Mouse (Mus musculus) right cerebral cortex, adult 18-20 months (tissue): ENCODE data around the gene Arl3.

ENCODE experiments used
- DNase-seq: peaks from one replicate; pipeline ENCODE4 v3.0.0; 2022; ENCODE audit warnings: mixed read lengths

Gene Arl3

DNA sequence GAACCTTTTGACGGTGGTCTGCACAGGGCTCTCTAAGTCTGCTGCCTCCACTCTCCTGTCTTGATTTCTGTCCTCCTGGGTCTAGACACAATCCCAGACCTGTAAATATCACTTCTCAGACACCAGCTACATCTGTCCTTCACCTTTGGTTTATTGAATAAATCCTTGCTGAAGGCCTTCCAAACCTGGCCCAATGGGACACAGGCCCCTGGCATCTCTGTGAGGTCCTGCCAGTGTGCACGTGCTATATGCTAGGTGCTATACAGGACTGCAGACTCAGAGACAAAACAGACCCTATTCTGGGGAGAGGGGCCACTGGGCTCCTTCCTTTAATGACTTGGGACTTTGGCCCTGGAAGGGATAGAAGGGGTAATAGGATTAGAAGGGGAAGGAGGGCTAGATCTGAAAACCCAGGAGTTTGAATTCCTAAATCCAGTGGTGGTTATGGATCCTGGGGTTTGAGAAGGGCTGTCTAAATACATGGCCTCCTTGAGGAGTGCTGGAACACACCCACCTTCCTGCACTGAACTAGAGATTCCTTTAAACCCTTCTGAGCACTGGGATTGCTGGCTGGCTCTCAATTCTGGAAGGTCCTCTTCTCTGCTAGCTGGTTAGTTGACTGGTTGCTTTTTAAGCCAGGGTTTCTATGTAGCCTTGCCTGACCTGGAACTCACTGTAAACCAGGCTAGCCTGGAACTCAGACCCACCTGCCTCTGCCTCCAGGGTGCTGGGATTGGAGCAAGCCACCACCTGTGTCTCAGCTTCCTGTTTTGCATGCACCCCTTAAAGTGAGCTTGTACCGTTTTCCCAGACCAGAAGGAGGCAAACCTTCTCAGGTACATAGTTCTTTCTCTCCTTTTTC, 56.1 kb downstream of the Arl3 start:
- no peak for DNase-seq

DNA sequence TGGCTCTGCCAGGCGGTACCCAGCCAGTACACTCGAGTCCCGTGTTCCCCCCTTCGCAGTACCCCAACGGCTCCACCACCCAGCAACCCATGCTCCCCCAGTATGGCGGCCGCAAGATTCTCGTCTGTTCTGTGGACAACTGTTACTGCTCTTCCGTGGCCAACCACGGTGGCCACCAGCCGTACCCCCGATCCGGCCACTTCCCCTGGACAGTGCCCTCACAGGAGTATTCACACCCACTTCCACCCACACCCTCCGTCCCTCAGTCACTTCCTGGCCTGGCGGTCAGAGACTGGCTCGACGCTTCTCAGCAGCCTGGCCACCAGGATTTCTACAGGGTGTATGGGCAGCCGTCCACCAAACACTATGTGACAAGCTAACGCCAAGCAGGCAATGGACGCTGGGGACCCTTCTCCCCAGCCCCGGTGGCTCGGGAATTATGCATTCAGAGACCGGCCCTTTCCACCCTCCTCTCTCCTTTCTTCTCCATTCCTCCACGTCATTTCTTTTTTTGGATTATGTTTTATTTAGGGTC, 57.6 kb downstream of the Arl3 start:
- no peak for DNase-seq

DNA sequence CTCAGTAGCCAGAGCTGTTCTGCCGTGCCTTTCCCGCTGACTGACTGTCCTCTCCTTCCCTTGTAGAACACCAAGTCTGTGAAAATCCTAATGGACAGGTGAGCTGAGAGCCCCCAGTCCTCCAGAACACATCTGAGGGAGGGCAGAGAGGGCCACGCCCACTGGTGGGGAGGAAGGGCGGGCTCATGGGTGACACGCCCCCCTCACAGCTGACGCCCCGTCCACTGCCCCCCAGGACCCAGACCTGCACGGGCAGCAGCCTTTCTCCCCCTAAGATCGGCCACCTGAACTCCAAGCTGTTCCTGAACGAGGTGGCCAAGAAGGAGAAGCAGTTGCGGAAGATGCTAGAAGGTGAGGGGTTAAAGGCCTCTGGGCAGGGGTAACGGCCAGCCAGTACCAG, 58.6 kb downstream of the Arl3 start:
- no peak for DNase-seq

DNA sequence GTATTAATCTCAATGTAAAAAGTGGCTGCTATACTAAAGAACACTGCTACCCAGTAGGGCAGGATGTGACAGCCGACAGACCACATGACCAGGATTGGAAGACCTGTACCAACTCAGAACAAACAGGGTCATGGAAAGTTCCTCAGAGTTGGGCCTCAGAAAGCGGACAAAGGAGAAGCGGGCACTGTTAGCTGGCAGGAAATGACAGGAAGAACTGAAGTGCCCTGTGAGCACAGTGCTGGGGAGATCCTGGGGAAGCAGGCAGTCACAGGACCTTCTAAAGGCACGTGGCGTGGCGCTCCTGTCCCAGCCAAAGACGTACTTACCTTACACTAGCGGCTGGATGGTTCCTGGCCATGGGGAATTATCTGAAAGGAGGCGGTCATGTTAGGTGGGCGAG, 61.7 kb downstream of the Arl3 start:
- DNase-seq, result no peak

DNA sequence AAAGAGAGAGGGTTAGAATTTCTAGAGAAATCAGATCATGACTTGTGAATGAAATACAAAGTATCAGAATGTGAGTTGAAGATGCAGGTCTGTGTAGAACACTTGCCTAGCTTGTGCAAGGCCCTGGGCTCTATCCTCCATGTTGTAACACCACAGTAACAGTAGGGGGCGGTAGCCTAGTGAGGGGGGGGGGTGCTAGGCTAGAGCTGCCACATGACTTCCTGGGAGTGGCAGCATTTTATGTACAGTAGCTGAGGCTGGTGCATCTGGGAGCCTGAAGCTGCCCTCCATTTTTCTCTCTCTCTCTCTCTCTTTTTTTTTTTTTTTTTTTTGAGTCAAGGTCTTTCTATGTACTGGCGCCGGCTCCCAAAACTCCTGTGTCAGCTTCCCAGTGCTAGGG, 62.2 kb downstream of the Arl3 start:
- DNase-seq, result no peak

DNA sequence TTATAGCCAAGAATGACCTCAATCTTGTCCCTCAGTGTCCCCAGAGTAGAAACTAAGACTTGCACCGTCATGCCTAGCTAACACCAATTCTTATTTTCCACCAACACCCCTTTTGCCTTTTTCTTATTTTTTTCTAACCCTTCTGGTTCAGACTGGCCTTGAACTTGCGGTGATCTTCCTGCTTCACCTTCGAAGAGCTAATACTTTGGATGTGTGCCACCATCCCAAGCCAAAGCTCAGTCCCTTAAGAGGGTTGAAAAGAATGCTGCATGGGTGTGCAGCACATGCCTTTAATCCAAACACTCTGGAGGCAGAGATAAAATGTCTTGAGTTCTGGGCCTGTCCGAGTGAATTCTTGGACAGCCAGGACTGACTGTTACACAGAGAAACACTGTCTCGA, 62.6 kb downstream of the Arl3 start:
- DNase-seq, result no peak

DNA sequence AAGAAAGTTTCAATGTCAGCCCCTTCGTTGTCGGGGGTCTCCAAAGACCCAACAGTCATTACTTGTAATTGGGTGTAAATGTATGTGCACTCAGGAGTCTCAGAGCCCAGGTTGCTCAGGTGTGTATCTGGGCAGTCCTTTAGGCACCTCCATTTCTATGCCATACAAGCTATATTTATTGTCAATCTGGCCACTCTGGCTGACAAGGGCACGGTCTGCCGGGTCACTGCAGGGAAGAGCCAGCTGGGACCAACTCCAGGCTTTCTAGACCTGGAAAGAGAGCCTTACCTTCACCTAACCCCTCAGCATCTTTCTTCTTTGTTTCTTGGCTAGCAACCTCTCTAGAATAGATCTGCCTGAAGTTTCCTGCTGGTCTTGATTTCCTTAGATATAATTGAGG, 63.3 kb downstream of the Arl3 start:
- DNase-seq, result no peak

DNA sequence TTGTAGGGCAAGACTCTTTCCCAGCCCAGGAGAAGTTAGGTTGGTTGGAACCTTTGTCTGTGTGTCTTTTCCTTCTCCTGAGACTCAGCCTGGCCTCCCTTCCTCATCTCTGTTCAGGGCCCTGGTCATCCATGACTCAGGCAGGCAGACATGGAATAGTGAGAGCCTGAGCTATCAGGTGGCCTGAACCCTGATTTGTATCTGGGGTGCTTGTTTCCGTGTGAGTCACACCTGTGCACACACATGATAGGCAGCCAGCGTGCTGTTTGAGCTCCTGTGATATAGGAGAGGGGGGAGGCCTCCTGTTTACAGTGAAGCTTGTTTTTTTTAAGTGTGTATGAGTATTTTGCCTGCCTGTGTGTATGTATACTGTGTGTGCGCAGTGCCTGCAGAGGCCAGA, 63.8 kb downstream of the Arl3 start:
- no peak for DNase-seq

DNA sequence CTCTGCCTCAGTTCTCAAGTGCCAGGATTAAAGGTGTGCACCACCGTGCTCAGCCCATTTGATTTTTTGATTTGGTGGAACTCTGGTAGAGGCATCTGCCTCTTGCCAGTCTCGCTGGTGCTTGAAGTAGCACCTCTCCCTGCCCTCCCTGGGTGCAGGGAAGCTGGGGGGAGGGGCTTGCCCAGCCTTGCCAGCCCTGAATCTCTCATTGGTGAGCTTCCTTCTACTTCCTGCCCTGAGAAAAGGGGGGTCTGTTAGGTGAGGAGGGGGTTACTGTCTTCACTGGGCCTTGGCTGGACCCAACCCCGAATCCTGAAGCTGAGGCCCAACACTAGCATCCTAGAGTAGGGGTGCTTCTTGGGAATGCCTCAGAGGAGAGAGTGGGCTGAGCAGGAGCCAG, 64.3 kb downstream of the Arl3 start:
- no peak for DNase-seq

DNA sequence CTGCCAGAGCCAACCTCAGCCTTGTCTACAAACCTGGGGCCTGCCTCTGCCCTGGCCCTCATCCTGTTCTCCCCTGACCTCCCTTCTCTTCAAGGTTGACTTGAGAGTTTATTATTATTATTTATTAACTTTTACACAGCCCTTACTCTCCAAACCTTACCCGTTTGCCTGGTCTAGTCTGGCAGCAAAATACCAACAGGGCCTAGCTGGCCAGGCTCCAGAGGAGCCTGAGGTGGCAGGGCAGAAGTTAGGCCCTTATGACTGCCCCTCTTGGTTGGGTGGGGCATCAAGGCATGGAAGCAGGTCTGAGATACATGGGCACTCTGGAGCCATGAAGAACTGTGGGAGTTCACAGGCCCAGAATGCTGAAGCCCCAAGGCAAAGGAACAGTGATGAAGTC, 65.2 kb downstream of the Arl3 start:
- DNase-seq, result no peak

DNA sequence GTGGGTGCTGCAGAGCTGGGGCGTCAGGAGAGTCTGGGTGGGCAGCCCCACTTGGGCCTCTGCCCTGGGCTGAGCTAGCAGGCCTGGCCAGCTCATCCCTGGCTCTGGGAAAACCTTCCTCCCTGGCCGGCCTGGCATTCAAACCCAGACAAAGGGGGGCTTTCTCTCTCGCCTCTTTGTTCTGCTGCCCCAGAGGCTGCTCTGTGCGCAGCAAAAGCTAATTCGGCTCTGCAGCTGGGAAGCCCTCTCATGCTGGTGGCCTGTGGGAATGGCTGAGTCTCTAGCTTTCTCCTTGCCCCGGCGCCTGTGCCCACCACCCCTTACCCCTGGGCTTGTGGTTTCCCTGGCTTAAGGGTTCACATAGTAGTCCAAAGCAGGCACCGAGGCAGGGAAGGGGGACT, 65.8 kb downstream of the Arl3 start:
- peak; percentile 42 for DNase-seq

DNA sequence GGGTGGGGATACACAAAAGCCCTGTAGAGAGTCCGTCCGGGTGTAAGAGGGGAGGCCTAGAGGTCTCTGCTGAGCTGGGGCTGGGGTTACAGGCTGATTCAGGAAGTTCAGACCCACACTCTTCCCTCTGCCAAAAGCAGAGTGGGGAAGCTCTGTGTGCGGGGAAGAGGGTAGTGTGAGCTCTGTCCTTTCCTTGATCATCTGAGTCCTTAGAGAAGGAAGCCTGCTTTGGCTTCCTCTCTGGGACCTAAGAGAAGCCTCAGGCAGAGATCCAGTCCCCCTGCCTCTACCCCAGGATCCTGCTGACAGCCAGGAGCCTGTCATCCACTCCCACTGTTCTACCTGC, 66.7 kb downstream of the Arl3 start:
- no peak for DNase-seq

DNA sequence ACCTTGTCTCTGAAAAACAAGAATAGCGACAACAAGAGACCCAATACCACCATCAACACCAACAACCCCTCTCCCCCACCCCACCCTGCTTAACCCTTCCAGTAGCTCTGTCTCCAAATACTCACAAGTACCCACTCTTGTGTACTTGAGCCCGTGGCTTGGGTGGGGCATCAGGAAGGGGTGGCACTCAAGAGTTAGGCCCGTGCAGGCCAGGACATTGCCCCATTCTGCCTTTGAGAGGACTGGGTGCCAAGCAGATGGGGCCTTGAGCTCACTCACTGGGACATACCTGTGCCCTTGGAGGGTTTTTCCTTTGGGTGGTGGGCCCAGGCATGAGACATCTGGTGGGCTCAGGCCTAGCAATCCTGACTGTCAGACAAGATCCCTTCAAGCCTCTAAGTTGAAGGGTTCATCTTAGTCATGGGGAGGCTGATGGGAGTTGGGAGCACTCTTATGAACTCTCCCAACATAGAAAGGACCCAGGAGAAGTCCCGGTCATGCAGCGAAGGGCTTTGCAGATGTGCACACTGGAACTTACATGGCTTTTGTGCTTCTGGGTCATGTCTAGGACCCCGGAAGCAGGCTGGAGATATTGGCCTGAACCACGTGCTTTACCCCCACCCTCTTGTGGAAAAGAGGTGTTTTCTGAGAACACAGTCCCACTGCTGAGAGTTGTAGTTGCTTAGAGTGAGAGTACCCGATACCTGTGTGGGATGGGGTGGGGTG, 67.2 kb downstream of the Arl3 start:
- no peak for DNase-seq

DNA sequence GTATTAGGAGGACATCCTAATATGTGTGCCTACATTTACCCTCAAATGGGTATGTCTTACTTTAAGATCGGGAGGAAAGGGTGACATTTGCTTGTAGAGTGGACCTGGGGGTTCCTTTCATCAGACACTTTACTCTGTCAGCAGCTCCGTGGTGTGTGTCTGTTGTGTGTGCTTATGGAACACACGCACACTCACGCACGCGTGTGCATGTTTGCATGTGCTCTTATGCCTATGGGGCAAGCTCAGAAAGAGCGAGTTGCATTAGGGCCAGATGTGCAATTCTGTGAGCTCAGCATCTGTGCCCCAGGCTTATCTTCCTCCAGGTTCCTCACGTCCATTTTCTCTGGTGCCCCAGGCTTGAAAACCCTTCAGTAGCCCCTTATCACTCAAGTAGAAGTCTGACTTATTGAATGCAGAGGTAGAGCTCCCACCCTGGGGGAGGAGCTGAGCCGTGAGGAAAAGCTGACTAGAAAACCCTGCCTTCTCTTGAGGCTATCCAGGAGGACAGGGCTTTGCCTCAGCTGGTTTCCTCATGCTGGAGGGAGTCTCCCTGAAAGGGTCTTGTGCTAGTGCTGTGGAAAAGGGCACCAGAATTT, 68.1 kb downstream of the Arl3 start:
- DNase-seq, result no peak

DNA sequence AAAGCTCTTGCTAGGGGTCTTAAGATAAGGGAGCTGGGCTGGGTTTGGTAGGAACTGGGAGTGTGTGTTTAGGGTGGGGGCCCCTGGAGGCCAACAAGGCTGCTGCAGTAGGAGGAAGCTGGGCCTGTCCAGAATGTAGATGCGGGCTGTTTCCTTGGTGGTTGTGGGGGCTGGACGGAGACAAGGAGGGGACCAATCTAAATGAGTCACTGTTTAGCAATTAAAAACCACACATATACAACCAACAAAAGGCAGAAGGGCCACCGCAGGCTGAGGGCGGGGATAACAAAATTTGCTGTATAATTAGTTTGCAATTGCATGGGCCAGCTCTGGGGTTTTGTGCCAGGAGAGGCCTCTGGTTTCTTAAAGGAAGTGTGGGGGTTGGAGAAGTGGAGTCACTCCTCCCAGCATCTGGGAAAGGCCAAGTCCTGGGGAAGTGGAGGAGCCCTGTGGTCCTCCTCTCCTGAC, 68.9 kb downstream of the Arl3 start:
- no peak for DNase-seq

DNA sequence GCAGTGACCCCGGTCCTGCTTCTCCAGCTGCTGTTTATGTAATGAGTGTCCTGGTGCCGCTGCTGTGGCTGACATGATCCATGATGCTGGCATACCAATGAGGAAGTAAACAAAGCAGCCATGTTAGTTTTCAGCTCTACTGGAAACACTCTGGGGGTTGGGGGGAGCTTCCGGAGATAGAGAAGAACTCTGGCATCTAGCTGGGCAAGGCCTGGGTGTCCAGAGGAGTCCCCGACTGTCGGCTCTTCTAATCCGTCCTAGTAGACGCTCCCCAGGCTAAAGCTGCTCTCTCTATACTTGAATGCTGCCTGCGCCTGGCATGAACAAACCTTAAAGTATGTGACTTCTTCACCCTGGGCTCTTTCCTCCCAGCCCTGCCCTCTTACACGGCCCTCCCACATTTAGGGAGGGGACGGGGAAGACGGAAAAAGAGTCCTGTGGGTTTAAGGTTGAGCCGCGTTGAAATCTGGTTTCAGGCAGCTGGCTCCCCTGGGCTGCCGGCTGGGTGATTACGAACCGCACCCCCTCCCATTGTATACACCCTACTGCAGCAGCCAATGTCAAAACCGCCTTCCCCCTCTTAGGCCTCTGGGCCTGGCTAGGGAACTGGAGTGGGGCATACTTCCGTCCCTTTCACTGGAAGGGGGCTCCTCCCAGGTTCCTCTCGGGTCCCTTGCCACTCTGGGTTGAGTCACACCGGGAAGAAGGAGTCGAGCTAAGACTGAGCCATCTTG, 69.5 kb downstream of the Arl3 start:
- DNase-seq, result peak; percentile 40

DNA sequence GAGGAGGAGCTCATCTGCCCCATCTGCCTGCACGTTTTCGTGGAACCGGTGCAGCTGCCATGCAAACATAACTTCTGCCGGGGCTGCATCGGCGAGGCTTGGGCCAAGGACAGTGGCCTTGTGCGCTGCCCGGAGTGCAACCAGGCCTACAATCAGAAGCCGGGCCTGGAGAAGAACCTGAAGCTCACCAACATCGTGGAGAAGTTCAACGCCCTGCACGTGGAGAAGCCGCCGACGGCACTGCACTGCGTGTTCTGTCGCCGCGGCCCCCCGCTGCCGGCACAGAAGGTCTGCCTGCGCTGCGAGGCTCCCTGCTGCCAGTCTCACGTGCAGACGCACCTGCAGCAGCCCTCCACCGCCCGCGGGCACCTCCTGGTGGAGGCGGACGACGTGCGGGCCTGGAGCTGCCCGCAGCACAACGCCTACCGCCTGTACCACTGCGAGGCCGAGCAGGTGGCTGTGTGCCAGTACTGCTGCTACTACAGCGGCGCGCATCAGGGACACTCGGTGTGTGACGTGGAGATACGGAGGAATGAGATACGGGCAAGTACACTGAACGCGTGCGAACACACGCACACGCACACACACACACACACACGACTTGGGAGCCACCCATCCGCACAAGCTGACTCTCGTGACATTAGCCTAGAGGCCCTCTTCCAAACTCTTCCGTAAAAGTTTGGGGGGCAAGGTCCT, 70.4 kb downstream of the Arl3 start:
- DNase-seq, result peak; percentile 85

DNA sequence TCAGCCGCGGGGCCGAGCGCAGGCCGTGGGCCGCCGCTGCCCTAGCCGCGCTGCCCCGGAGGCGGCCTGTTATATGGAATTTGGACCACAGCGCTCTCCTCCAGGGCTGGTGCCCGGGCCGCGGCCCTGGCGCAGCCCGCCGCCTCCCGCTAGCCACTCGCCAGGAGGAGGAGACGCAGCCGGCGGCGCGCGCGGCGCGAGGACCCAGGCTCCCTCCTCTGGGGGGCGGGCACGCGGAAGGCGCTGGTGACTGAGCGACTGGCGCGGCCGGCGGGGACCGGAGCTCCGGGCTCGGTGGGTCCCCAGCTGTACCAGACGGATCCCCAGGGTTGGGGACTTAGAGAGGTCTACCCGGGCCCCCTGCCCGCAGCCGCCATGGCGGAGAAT, 70.9 kb downstream of the Arl3 start:
- peak; percentile 86 for DNase-seq

DNA sequence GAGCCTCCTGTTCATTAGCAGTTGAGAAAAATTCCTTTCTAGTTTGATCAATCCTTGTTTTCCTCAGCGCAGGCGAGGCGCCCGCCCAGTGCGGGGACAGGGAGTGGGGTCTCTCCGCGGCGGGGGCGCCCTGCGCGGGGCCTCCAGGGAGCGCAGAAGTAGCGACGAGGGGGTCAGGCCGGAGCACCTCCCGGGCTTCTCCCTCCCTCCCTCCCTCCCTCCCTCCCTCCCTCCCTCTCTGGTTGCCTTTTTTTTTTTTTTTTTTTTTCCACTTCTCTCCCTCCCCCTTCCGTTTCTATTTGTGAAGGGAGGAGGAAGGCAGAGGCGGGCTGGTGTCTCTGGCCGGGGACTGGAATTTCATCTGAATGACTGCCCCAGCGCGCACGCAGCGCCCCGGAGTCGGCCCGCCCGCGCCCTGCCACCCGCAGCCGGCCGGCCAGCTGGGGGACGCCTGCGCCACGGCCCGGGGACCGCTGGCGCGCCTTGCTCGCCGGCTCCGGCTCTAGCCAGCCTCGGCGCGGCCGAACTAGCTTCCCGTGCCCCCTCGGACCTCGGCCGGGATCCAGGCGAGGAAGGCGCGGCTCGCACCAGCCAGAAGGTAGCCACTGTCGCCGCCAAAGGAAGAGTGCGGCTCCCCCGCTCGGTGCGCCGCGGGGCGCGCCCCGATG, 71.5 kb downstream of the Arl3 start, which contains the start of gene Trim8:
TSS of gene Trim8 (plus strand) at position 302 of the 668 bp plus-strand sequence.
- DNase-seq, result peak; percentile 89

DNA sequence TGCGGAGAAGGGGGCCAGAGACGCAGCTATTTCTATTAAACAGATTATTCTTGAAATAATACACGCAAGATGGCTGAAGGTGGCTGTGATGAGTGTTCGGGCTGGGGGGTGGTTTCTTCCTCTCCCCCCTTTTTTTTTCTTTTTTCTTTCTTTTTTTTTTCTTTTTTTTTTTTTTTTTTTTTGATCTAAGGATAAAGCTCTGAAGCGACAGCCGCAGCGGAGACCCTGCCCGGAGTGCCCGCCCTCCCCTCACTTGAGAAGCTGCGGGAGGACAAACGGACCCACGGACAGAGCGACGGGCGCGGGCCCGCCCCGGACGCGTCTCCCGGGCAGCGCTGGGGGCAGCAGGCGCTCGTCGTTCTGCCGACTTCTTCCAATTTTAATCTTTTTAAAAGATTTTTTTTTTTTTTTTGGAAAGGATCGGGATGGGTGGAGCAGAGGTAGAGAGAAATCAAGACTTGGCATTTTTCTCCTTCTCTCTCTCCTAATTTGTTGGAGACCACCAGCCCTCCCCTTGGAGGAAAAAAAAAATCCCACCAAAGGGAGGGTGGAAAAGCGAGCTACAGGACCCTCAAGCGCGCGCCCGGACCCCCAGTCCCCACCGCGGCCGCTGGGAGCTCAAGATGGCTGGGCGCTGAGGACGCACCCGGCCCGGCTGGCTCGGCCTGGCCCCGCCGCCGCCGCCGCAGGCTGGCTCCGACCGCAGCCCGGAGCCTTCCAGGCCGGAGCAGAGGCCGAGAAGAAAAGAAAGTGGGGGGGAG, 72.2 kb downstream of the Arl3 start:
- DNase-seq, result no peak
